Mouse (Mus musculus) layer of hippocampus, adult 9-10 months (tissue): ENCODE measurements at regions not wholly inside any gene's neighbourhood (a gene's known extent, or its start where the extent isn't known, plus 50 kb on each side); places are given as distances from the start of the nearest gene placed in this dataset.
"Not testable (repeated sequence)": the region's sequence is repeated elsewhere in the genome, so short reads cannot be mapped to it uniquely, and the experiment has no call there.

Experiments used
- DNase-seq: peaks from one replicate; pipeline ENCODE4 v3.0.0; 2022; ENCODE audit warnings: low spot score

DNA sequence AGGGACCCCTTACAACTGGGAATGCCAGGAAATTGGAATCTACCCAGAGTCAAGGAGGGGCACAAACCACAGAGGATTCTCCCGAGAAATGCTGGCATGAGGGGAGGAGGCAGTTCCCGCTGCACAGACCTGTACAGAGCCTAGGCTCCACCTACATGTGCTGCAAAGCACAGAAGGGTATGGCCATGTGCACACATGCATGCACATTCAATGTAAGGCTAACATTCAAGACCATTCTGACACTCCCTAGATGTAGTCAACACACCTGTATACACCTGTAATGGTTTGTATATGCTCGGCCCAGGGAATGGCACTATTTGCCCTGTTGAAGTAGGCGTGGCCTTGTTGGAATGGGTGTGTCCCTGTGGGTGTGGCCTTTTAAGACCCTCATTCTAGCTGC is 238.0 kb downstream of the Prex1 start:
- DNase-seq, result no peak

DNA sequence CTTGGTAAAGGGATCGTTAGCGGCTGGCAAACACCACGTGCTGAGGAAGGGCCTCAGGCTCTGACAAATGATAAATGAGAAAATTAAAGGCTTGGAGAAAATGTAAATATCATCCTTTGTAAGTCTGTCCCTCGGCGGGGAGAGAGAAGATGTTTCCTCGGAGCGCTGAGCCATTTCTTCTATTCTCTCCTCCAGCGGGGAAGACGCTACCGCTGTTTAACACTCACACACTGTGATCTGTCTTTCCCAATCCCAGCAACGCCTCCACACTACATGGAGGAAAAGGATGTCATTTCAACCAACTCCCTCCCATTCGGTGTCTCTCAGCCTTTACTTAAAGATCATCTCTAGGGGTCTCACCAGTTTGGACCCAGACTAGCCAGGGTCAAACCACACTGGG is 239.0 kb downstream of the Prex1 start:
- DNase-seq, result no peak

DNA sequence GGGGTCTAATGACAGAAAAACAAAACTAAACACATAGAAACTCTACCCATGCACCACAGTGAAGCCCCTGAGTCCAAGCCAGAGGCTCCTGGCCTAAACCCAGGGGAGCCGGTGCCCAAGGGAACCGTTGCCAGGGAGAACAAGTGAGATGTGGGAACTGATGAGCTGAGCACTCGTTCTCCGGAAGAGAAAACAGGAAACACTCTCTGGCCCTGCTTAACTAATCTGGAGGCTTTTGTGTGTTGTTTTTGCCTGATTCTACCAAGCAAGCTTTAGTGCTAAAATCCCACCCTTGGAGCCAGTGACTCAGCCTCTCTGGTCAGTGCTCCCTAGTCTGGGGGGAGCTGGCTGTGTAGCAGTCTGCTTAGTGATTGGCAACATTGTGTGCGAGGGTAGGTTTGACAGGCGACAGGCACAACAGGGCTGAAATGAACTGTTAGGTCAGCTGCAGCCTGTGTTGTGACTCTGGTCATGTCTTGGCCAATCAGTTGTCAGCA is 242.3 kb downstream of the Prex1 start:
- DNase-seq, result no peak

DNA sequence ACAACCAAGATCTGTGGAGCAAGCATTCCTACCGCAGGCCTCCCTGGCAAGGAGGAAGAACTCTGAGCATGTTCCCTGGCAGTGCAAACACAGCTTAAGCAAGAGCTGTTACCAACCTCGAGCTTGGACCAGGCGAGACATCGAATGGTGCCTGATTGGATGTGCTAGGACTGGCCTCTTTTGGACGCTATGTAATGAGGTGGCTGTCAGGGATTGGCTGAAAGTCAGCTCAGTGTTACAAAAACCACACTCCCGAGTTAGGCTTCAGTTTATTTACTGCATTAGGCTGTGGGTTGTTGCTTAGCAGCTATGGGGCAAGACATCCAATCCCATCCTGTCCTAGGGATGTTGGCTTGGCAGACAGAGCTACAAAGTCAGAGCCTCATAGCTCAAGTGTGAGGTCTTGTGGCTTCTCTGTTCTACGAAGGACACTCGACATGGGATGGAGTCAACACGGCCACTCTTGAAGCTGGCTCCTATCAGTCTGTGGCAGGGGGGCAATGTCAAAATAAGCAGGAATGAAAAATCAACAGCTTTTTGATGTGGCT is 244.5 kb downstream of the Prex1 start:
- DNase-seq, result no peak

DNA sequence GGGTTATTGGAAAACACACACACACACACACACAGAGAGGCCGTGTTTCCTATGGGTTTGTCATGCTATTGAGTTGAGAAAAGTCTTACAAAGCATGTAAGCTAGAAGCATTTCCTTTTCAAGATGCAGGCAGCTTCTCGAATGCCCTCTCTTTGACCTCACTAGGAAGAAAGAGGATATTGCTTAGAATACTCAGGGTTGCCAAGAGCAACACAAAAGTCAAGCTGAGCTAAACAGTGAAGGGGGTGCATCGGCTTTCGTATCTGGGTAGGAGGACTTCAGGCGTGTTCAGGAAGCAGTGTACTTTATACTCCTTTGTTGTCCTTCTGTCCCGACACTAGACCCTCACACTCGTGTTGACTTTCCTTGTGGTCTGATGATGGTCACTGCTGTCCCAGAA is 246.5 kb downstream of the Prex1 start:
- no peak for DNase-seq

DNA sequence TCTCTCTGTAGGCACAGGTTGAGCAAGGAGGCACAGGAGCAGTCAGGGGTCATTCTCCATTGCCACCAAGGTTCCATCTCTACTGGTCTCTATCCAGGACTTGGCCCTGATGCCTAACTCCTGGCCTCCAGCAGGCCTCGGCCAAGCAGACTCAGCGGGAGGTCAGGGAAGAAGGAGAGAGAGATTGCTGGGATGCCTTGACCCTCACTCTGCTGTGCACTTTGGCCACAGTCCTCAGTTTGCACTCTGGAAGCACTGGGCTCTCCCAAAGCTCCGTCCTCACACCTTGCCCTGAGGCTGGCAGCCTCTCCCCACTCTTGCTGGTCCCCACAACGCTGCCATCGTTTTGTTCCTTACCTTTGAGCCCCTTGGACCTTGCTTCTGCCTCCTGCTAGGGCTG is 248.1 kb downstream of the Prex1 start:
- DNase-seq, result no peak

DNA sequence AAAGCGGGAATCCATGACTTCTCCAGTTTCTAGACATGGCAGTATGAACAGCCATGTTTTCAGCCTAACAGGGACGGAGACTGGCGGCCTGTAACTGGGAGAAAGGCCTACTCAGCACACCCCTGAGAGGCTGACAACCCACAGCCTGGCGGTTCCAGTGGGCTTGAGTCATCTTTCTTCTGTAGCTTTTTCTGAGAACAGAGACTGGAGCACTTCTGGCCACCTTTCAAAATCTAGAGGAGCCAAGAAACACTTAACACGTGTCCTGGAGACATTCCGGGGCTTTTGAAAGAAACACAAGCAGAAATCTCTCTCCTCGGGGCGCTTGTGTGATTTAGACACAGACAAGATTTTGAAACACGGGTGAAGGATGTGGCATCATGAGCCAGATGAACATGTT is 250.1 kb downstream of the Prex1 start:
- no peak for DNase-seq

DNA sequence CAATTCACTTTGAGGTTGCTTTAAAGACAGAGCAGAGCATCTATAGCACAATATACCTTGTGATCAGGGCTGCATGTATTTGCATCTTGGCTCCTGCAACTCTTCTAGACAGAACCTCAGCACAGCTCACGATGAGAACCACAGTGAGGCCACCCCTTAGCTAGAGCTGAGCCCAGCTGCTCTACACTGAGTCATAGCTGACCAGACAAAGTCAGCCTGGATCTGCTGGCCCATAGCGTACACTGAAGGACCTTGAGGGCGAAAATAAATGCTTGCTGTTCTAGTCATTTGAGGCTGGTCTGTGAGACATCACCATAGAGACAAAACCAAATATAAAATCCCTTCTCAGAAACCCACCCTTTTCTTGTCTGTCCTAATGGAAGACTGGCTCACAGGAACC is 251.7 kb downstream of the Prex1 start:
- no peak for DNase-seq

DNA sequence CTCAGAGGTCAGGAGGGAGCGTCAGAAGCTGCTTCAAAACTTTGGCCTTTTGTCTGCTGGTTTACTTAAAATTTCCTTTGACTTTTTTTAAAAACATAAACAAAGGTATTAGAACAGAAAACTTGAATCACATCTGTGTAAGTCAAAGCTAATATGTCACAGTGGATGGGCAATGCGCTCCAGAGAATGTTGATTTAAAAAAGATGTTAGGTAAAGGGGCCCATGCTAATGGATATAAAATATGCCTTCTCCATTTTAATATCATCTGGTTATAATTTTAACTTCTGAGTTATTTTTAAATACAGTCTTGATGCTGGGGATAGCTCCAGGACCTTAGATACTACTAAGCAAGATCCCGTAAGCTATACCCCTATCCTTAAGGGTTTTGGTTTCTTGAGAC is 252.5 kb downstream of the Prex1 start:
- no peak for DNase-seq

DNA sequence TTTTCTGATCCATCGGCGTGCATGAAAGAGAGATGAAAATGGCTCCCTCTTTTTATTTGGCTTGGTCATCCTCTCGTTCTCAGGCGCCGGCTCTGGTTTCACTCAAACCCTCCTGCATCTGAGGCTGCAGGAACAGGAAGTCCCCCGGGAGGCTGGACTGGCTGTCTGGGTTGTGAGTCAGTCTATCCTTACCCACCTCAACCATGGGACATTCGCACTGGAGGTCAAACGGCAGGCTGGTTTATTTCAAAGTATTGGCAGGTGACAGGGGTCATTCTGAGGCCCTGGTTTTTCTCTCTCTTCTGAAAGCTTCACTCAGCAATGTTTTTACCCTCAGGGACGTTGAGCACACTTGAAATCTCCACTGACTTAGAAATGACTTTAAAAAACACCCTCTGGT is 253.7 kb downstream of the Prex1 start:
- no peak for DNase-seq

DNA sequence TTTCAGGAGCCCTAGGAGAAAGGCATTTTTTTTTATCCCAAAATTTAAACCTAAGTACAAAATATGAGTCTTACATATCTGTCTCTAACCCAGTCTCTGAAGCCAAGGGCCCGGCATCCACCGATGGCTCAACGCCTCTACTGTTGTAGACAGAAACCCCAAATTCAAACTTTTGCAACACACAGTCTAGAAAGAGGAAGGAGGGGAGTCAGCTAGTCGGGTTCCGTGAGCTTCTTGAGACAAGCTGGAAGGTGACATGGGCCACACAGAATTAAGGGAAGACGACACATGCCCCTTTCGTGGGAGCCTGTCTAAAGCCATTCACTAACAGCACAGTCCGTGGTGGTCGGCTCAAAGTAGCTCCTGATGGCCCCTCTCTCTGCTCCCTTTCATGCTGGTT is 254.7 kb downstream of the Prex1 start:
- no peak for DNase-seq

DNA sequence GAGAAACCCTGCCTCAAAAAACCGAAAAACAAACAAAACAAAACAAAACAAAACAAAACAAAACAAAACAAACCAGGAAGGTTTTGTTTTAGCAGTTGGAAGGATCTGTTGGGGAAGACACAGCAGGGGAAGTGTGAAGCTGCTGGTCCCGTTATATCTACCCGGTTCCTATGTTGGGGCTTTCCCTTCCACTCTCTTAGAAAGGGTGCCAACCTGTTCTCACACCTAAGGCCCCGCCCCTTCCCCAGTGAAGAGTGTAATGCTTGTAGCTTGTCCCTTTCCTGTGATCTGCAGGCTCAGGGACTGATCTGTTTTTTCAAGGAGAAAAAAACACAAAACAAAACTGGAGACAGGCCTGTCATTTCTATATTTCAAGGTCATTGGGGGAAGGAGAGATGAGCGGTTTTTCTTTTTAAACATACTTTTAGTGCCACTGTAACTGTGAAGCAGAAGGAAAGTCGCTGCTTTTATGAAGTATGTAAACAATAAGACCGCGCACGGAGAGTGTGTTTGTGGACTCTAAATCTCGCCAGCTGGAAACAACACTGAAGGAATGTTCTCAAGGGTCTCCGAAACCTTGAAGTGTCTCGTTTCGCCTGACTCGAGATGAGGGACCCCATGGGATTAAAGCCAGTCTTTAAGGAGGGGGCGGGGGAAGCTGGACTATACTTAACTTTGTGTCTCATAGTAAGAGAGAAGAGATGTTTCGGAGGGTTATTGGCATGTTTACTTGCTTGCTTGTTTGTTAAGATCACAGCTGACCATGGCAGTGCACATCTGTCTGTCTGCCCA is 256.1 kb downstream of the Prex1 start:
- no peak for DNase-seq

DNA sequence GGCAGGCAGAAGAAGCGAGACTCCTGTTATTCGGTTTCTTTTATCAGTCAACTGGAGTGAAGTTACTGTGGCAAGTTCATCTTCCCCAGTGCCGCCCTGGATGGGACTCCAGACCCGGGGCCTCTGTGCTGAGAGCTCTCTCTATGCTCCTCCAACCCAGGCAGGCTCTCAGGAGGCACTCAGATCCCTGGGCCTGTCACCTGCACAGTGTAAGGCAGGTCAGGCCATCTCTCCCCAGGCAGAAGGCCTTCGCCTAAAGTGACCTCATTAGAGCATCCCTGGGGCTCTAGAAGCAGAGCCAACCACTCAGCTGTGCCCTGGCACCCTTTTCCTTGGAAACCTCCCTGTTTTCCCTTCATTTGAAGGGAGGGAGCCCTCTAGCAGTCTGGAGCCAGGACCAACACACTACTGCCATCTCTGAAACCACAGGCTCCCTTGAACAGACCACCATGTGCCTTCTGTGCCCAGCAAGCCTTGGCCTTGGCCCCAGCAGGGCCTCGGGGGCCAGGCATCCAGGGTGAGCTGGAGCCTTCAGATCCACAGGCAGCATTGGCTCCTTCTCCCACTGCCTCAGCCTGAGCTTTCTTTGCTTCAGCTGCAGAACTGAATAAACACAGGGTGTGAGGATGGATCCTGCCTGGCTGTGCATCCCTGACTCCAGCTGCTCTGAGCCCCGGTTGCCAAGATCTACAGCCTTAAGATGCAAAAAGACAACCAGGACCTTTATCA is 259.3 kb downstream of the Prex1 start:
- DNase-seq, result not testable (repeated sequence)

DNA sequence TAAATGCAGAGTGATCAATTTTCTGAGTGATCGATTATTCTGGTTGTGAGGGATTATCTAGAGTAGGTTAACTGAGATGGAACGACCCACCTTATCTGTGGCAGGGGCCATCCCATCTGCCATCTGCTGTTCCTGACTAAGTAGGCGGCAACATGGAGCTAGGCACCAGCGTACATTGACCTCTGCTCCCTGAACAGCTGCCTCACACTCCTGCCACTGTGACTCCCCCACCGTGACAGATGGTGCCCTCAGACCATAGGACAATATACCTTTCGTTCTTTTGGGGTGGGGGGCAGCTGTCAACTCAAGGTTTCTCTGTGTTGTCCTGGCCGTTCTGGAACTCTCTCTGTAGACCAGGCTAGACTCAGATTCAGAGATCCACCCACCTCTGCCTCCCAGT is 262.7 kb downstream of the Prex1 start:
- no peak for DNase-seq

DNA sequence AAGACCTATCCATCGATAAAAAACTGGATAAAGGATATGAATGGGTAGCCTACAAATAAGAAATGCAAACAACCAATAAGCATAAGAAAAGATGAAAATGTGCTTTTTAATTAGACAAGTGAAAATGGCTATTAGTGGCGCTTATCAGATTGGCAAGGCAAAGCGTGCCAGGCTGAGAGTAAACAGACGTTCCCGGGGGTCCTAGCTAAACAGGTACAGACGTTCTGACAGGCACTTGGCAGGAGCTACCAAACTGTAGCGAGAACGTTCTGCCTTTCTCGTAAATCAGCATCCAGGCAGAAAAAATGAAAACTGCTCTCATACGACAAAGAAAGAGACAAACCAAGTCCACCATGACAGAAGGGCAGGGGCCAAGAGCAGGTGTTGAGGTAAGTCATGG is 263.3 kb downstream of the Prex1 start:
- DNase-seq, result no peak

DNA sequence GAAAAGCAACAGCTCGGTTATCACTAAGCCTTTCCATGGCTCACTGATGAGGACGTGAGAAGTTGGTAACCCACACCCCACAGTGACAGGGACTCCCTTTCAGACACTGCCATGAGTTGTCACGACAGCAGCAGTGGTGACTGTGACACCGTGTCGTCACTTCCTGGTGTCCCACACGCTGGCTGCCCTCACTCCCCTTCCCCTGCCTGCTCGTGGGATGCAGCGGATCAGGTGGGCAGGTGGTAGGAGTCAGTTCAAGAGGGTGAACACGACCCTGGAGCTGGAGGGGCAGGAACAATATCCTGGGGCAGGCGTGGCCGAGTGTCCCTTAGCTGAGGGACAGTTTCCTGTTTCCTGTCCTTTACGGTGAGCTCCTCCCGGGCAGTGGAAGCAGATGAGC is 264.9 kb downstream of the Prex1 start:
- DNase-seq, result no peak

DNA sequence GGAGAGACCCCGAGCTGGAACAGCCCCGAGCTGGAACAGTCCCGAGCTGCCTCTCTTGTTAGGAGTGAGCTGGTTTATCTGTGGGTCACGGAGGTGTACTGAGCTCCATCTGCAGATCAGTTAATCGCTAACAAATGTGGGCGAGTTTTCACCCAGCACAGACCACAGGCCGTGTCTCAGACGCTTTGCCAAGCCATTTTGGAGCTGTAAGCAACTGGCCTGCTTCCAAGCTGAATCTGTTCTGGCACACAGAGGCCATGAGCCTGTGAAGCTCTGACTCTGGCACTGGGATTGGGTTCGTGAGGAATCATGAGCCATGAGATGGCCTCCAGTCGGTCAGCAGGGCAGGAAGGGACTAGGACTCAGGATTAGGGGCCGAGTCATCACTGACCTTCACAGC is 265.5 kb downstream of the Prex1 start:
- no peak for DNase-seq

DNA sequence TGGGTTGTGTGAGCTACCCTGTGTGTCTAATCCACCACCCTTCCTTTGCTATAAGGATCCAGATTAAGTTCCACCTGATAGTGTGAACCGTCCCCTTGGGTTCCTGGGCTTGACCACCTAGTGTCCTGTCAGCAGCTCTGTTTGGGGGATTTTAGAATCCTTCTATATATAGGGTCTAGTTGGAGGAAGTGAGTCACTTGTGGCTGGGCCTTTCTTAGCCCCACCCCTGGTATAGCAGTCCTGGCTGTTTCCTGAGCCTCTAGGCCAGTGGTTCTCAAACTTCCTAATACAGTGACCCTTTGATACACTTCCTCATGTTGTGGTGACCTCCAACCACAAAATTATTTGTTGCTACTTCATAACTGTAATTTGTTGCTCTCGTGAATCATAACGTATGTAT is 267.1 kb downstream of the Prex1 start:
- no peak for DNase-seq

DNA sequence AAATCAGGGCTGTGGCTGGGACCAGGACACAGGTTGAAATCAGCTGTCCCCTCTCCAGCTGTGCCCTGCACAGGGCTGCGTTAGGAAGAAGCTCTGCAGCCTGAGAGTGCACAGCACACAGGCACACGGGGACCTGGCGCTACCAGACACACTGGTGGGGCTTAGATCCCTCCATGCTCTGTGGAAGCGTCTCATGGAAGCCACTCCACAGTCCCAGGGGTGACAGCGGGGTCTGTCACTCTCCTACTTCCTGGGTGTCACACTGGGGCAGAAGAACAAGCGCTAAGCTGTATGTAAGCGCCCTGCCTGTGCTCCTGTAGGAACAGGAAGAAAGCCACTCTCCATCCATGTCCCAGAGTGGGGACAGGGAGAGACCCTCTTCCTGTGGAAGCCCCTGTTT is 267.8 kb downstream of the Prex1 start:
- not testable (repeated sequence) for DNase-seq

DNA sequence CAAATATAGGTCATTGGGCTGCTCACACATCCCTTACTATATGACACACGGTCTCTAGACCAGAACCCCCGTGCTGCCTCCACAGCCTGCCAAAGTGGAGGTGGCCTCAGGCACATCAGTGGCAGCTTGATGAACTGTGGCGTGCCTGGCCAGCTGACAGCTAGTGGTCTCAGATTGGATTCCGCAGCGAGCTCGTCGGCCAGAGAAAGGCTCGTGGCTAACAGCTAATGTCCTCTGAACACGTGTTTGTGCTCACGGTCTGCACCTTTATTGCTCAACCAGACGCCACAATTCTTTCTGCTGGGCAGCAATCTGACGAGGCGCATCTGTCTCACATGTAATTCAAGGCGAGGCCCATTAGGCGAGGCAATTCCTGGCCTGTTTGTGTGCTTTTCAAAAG is 270.6 kb downstream of the Prex1 start:
- DNase-seq, result no peak

DNA sequence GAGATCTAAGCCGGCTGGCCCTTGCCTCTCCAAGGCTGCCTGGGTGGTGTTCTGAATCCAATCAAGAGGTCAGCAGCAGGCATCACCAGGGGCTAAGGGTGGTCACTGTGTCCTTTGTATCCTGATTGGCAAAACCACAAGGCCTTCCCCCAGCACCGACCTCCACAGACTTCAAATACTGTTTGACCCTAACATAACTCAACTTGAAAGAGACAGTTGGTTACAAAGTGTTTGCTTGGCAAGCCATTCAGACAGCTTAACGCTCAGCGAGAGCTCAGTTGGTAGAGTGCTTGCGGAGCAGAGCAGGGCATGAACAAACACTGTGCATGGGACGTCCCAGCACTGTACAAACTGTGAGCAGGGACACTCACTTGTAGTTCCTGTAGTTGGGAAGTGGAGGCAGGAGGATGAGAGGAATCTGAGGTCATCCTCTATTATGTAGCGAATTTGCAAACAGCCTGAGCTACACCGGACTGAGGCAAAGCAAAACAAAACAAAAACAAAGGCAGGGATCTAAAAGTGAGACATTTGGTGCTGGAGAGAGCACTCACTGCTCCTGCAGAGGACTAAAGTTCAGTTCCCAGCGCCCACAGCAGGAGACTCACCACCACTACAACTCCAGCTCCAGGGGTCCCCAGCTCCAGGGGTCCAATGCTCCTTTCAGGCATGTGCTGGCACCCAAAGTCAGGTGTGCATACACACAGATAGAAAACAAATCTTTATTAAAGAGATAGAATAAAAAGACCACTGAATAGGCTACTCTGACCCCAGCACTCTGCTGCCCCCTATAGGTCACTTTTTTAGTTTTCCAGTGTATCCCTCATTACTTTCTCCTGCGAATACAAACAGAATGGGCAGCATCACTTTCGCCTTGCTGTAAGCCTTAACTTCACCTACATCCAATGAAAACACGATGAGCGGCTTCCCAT is 273.5 kb downstream of the Prex1 start:
- no peak for DNase-seq

DNA sequence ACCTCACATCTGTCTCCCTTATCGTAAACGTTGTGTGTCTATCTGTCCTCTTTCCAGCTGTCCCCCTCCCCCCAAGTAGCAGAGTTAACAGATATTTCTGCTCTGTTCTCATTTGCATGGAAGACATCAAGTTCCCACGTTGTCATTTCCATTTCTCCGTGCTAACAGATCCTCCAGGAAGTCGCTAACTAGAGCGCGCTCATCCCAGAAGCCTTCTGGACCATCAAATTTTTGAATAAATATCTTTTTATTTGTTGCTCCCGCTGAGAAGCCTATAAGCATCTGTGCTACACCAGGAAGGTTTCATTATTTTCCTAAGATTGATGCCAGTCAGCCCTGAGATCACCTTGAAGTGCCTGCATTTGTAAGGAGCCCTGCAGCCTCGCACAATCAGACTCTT is 275.4 kb downstream of the Prex1 start:
- no peak for DNase-seq
